Comparison of ENCODE assay signal across 12 mouse cellular contexts in genomic region chr7:116002726-116003125, GRCm38 (mm10).
"Had no signal": no experiment of that assay in that cellular context is flagged by ENCODE, and none has a peak within 500 bp of the region (broad histone marks: within the 10 kb centered on the region; RNA-seq: fewer than 3 reads in every experiment).

No protein-coding gene starts in this region.

- DNase-seq: kidney, postnatal 14 days; kidney, postnatal 4 days; left cerebral cortex, postnatal 4 days; liver, postnatal 0 days; lung, embryonic 14.5 days; midbrain, embryonic 14.5 days; thymus, postnatal 25 days had no signal

- H3K4me3 ChIP-seq: limb, embryonic 12.5 days; limb, embryonic 15.5 days had no signal

- H3K27ac ChIP-seq: limb, embryonic 12.5 days; limb, embryonic 15.5 days; liver, embryonic 14.5 days; macrophage; stomach, postnatal 0 days had no signal
